Mouse (Mus musculus) C2C12 (cell line): ENCODE measurements around the gene Gm17374. TPM values are rescaled to one million over a fixed set of nuclear protein-coding genes. Genes with fewer than 3 reads are reported as not detected.
"Not testable (repeated sequence)": the region's sequence is repeated elsewhere in the genome, so short reads cannot be mapped to it uniquely, and the experiment has no call there.

Experiments
- H3K27me3 ChIP-seq: one replicate; pipeline ENCODE4 v1.6.1; 2011; ENCODE audit not compliant: control insufficient read depth, insufficient read depth, insufficient read length
- H3K36me3 ChIP-seq: one replicate; pipeline ENCODE4 v1.6.1; 2011; ENCODE audit not compliant: control insufficient read depth, insufficient read depth
- H3K4me3 ChIP-seq: one replicate; pipeline ENCODE4 v1.5.1; 2011; ENCODE audit warnings: mild to moderate bottlenecking, control low read depth; ENCODE audit not compliant: poor library complexity, insufficient read depth, severe bottlenecking
- H3K79me2 ChIP-seq: one replicate; pipeline ENCODE4 v1.6.1; 2011; ENCODE audit not compliant: control insufficient read depth, insufficient read depth
- H3K79me3 ChIP-seq: one replicate; pipeline ENCODE4 v1.6.1; 2011; ENCODE audit warnings: low read depth, control low read depth
- H3ac ChIP-seq: one replicate; pipeline ENCODE3; 2011; ENCODE audit warnings: low read depth; ENCODE audit not compliant: control insufficient read depth, insufficient read length
- CEBPB ChIP-seq: IDR thresholded peaks from one replicate; pipeline ENCODE4 v1.6.1; 2011; ENCODE audit warnings: low read depth, mild to moderate bottlenecking, control low read depth, moderate library complexity
- CTCF ChIP-seq: IDR thresholded peaks from one replicate; pipeline ENCODE4 v1.5.1; 2011; ENCODE audit not compliant: control insufficient read depth, insufficient read depth, insufficient read length
- FOSL1 ChIP-seq: IDR thresholded peaks from one replicate; pipeline ENCODE4 v1.8.0; 2011; ENCODE audit warnings: mild to moderate bottlenecking, low read length; ENCODE audit not compliant: poor library complexity, insufficient read depth, severe bottlenecking
- MAX ChIP-seq: IDR thresholded peaks from one replicate; pipeline ENCODE4 v1.6.1; 2011; ENCODE audit warnings: mild to moderate bottlenecking, control low read depth
- MYOD1 ChIP-seq: IDR thresholded peaks from one replicate; pipeline ENCODE4 v1.6.1; 2011; ENCODE audit warnings: low read depth; ENCODE audit not compliant: control insufficient read depth, insufficient read length
- MYOG ChIP-seq: IDR thresholded peaks from one replicate; pipeline ENCODE4 v1.6.1; 2011; ENCODE audit not compliant: control insufficient read depth, insufficient read length; ENCODE audit errors: extremely low read depth
- USF1 ChIP-seq: IDR thresholded peaks from one replicate; pipeline ENCODE4 v1.6.1; 2011; ENCODE audit warnings: low read depth, mild to moderate bottlenecking, control low read depth, moderate library complexity
- long read RNA-seq, 2 experiments: library from polyadenylated mRNA; unstranded; transcript quantifications; one replicate each; pipeline ENCODE4 v2.0.0; 2019 to 2020
- polyA plus RNA-seq: library from polyadenylated mRNA; unstranded; fragments of >200 nt; fragmentation: generic; extraction: Trizol; gene quantifications from one replicate; pipeline ENCODE4 v1.2.1, GENCODE M21; 2012; ENCODE audit warnings: missing spikeins

Gene Gm17374
- polyA plus RNA-seq = not detected
- long read RNA-seq, experiment 1 = 0 reads
- long read RNA-seq, experiment 2, partial matches to known transcripts = 0 of 1 reads
- long read RNA-seq, experiment 2, other reads (novel, unspliced or antisense) = 1 of 1 reads

DNA sequence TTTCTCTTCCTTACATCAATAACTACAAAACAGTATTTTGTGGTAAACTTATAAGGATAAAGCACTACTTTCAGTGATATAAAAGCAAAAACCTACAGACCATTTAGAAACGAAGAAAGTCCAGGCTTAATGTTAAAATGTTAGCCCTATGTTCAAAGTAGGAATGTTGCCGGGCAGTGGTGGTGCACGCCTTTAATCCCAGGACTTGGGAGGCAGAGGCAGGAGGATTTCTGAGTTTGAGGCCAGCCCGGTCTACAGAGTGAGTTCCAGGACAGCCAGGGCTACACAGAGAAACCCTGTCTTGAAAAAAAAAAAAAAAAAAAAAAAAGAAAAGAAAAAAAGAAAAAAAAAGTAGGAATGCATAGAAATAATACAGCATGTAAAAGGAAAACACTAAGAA, at the start of gene Gm17374:
Gm17374 (plus strand) TSS at position 301 of the 400 bp plus-strand sequence.
- H3K79me2 ChIP-seq, H3K79me3 ChIP-seq: not testable (repeated sequence)
- peaks cover 77% of the 10 kb centered on the region for H3K36me3 ChIP-seq

DNA sequence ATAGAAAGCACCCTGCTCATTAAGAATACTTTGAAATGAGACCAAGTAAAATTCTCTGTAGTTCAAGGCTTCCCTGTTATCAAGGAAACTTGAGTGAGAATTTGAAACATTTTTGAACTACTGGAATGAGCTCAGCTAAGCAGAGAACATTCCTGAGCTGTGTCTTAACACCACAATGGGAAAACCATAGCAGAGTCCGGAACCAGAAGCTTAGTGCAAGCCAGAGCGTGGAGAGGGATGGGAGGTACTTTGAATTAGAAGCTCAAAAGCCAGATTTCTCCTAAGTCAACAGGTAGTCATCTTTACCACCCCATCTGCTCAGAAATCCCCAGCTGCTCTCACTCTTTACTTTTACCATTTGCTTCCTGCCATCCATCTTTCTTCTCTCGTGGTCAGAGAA, 46.9 kb upstream of the Gm17374 start:
- Histone ChIP-seq H3K79me2 (no peaks in the 10 kb centered on the region), H3K79me3 (no peaks in the 10 kb centered on the region), H3K4me3 (no peak overlapping the region), H3ac (no peak overlapping the region), H3K36me3 (no peaks in the 10 kb centered on the region), H3K27me3 (no peaks in the 10 kb centered on the region)
- TF ChIP-seq USF1 (no peak), MAX (no peak), CEBPB (no peak), CTCF (no peak), MYOG (no peak), FOSL1 (no peak), MYOD1 (peak; percentile 56)

More for the DNA sequence above, at the start of gene Gm17374:
- H3K27me3 ChIP-seq, H3K4me3 ChIP-seq, H3ac ChIP-seq: not testable (repeated sequence)

DNA sequence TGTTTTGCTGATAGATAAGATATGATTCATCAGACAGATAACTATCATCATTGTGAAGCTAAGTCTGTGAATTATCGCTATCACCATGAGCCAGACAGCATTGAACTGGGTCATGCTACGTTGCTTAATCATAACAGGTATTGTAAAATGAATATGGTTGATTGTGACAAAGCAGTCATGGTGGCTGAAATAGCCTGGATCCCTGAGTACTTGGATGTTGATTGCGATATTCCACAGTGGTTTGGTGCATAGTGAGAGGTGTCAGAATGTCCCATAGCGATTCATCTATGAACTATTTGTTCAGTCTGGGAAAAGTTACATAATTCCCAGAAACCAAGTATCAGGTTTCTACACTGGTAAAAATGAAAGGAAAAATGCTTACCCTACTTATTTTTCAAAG, 44.2 kb upstream of the Gm17374 start:
- TF ChIP-seq CTCF = no peak
- TF ChIP-seq CEBPB = peak; percentile 72
- H3K79me2 ChIP-seq = no peaks in the 10 kb centered on the region
- H3K36me3 ChIP-seq = no peaks in the 10 kb centered on the region
- H3K27me3 ChIP-seq = no peaks in the 10 kb centered on the region
- H3K79me3 ChIP-seq = no peaks in the 10 kb centered on the region
- no peak overlapping the region for H3K4me3 ChIP-seq
- H3ac ChIP-seq = no peak overlapping the region

GRCm38 (mm10) chr2:140108945-140109344, 42.9 kb upstream of the Gm17374 start:
- H3K36me3 ChIP-seq = no peaks in the 10 kb centered on the region
- no peak overlapping the region for H3K4me3 ChIP-seq
- no peaks in the 10 kb centered on the region for H3K27me3 ChIP-seq
- H3K79me3 ChIP-seq = no peaks in the 10 kb centered on the region
- no peaks in the 10 kb centered on the region for H3K79me2 ChIP-seq
- no peak for TF ChIP-seq MAX
- no peak for TF ChIP-seq MYOD1
- no peak for TF ChIP-seq USF1
- no peak for TF ChIP-seq MYOG
- H3ac ChIP-seq = no peak overlapping the region

- no peak for TF ChIP-seq MAX
- no peak for TF ChIP-seq CTCF
- TF ChIP-seq MYOG = no peak
- TF ChIP-seq FOSL1 = no peak
- no peak for TF ChIP-seq MYOD1
- TF ChIP-seq USF1 = no peak
- no peak for TF ChIP-seq CEBPB
- no peaks in the 10 kb centered on the region for H3K79me2 ChIP-seq
- H3ac ChIP-seq = no peak overlapping the region
- no peaks in the 10 kb centered on the region for H3K79me3 ChIP-seq
- H3K4me3 ChIP-seq = no peak overlapping the region
- no peaks in the 10 kb centered on the region for H3K36me3 ChIP-seq
- H3K27me3 ChIP-seq = no peaks in the 10 kb centered on the region
These were observed 38.0 kb upstream of the Gm17374 start for GRCm38 (mm10) chr2:140113851-140114250.

GRCm38 (mm10) chr2:140125516-140125915, 26.3 kb upstream of the Gm17374 start:
- Histone ChIP-seq H3K79me2 (no peaks in the 10 kb centered on the region), H3K36me3 (peaks cover 95% of the 10 kb centered on the region), H3K4me3 (no peak overlapping the region), H3K79me3 (peaks cover 2% of the 10 kb centered on the region), H3K27me3 (no peaks in the 10 kb centered on the region), H3ac (no peak overlapping the region)
- TF ChIP-seq USF1 (no peak), CTCF (no peak), MAX (no peak), FOSL1 (no peak), MYOG (no peak), MYOD1 (no peak), CEBPB (no peak)
